Mouse (Mus musculus) hindbrain, embryonic 15.5 days (tissue): ENCODE results near the gene Gm5134. TPM values are rescaled to one million over a fixed set of nuclear protein-coding genes. Genes with fewer than 3 reads are reported as not detected.
A peak's percentile ranks its signal among the peaks of the same experiment; 100 is the strongest.

Experiments
- ATAC-seq: fragments of 200-750 bp; cut with Nextera tagmentation; 2 replicates; pipeline ENCODE4 v1.8.0; 2017; ENCODE audit warnings: low read depth, moderate number of reproducible peaks, moderate TSS enrichment; ENCODE audit not compliant: low FRiP score
- H3K27ac ChIP-seq: fragments of 300-500 bp; sonication (generic); replicated peaks from 2 replicates; pipeline ENCODE4 v1.5.1; 2015; ENCODE audit warnings: mild to moderate bottlenecking, inconsistent platforms
- H3K27me3 ChIP-seq: fragments of 300-500 bp; sonication (generic); 2 replicates; pipeline ENCODE4 v1.6.1; 2015; ENCODE audit warnings: control low read depth, inconsistent platforms
- H3K36me3 ChIP-seq: fragments of 300-500 bp; sonication (generic); 2 replicates; pipeline ENCODE4 v1.6.1; 2015; ENCODE audit warnings: control low read depth, inconsistent platforms
- H3K4me1 ChIP-seq: fragments of 300-500 bp; sonication (generic); replicated peaks from 2 replicates; pipeline ENCODE4 v1.6.1; 2015; ENCODE audit warnings: control low read depth, inconsistent platforms
- H3K4me2 ChIP-seq: fragments of 300-500 bp; sonication (generic); 2 replicates; pipeline ENCODE4 v1.6.1; 2015; ENCODE audit warnings: moderate library complexity, mild to moderate bottlenecking, inconsistent platforms
- H3K4me3 ChIP-seq: fragments of 300-500 bp; sonication (generic); 2 replicates; pipeline ENCODE4 v1.5.1; 2015; ENCODE audit warnings: mild to moderate bottlenecking, inconsistent platforms
- H3K9ac ChIP-seq: fragments of 300-500 bp; sonication (generic); 2 replicates; pipeline ENCODE4 v1.6.1; 2015; ENCODE audit warnings: inconsistent platforms
- H3K9me3 ChIP-seq: fragments of 300-500 bp; sonication (generic); 2 replicates; pipeline ENCODE4 v1.6.1; 2016; ENCODE audit warnings: control low read depth, inconsistent platforms
- WGBS: fragments of 180-500 bp; shearing (Covaris S2); methylation state at CpG from one replicate; pipeline ENCODE4 v1.1.7; 2015; 5-methylcytosine and 5-hydroxymethylcytosine counted together
- polyA plus RNA-seq: library from polyadenylated mRNA; unstranded; fragments of >200 nt; fragmentation: Nextera tagmentation; extraction: Ambion mirVana; gene quantifications from 2 replicates; pipeline ENCODE4 v1.2.1, GENCODE M21; 2015

Gene Gm5134
- polyA plus RNA-seq, 1 experiment from 2014 or later: not detected

- no peak overlapping the region for H3K4me3 ChIP-seq
- no peak overlapping the region for H3K27ac ChIP-seq
- H3K36me3 ChIP-seq: no peaks in the 10 kb centered on the region
- ATAC-seq: no peak
- peak overlapping the region; percentile 90; the same call in 1 of the 2 replicates for H3K4me2 ChIP-seq
- peaks cover 32% of the 10 kb centered on the region for H3K4me1 ChIP-seq
- no peaks in the 10 kb centered on the region for H3K9me3 ChIP-seq
- WGBS: 34% methylated on average over 6 of the region's 6 CpGs
- H3K27me3 ChIP-seq: peaks cover 14% of the 10 kb centered on the region; the same call in 1 of the 2 replicates
- H3K9ac ChIP-seq: no peak overlapping the region
Measured at GRCm38 (mm10) chr10:75930304-75930703, 24.0 kb upstream of the Gm5134 start.

- H3K4me1 ChIP-seq: peaks cover 41% of the 10 kb centered on the region
- no peak overlapping the region for H3K27ac ChIP-seq
- H3K9me3 ChIP-seq: no peaks in the 10 kb centered on the region
- WGBS: 28% methylated on average over 7 of the region's 7 CpGs
- ATAC-seq: no peak
- peak overlapping the region; percentile 44 for H3K4me3 ChIP-seq
- H3K9ac ChIP-seq: 0 out of 2 replicates have a peak overlapping the region, but pooled peaks have one; percentile 65
- no peaks in the 10 kb centered on the region for H3K36me3 ChIP-seq
- H3K27me3 ChIP-seq: peaks cover 14% of the 10 kb centered on the region; the same call in 1 of the 2 replicates
- peak overlapping the region; percentile 90 for H3K4me2 ChIP-seq
Measured at GRCm38 (mm10) chr10:75931311-75931710, 23.0 kb upstream of the Gm5134 start.

- Histone ChIP-seq H3K36me3 (no peaks in the 10 kb centered on the region), H3K4me3 (peak overlapping the region; percentile 44), H3K27me3 (peaks cover 14% of the 10 kb centered on the region; the same call in 1 of the 2 replicates), H3K9me3 (no peaks in the 10 kb centered on the region), H3K27ac (no peak overlapping the region), H3K4me2 (peak overlapping the region; percentile 90), H3K4me1 (peaks cover 47% of the 10 kb centered on the region), H3K9ac (peak overlapping the region; percentile 65)
- WGBS: 0% methylated on average over 39 of the region's 44 CpGs
- peak; percentile 21; the same call in 1 of the 2 replicates for ATAC-seq
Measured at GRCm38 (mm10) chr10:75932081-75932678, 22.1 kb upstream of the Gm5134 start.

GRCm38 (mm10) chr10:75932891-75933290, 21.4 kb upstream of the Gm5134 start, which contains the start of gene Chchd10:
Chchd10 (plus strand) TSS chr10:75933130.
- H3K4me2 ChIP-seq: peak within 1 kb of the TSS; percentile 90
- no peaks in the 10 kb centered on the region for H3K9me3 ChIP-seq
- H3K4me3 ChIP-seq: peak within 1 kb of the TSS; percentile 44
- H3K27me3 ChIP-seq: peaks cover 14% of the 10 kb centered on the region; the same call in 1 of the 2 replicates
- no peaks in the 10 kb centered on the region for H3K36me3 ChIP-seq
- H3K27ac ChIP-seq: no peak within 1 kb of the TSS
- peak within 1 kb of the TSS; percentile 65 for H3K9ac ChIP-seq
- 13% methylated on average over 6 of the region's 6 CpGs for WGBS
- no peak for ATAC-seq
- peaks cover 50% of the 10 kb centered on the region for H3K4me1 ChIP-seq

GRCm38 (mm10) chr10:75934991-75935390, 19.3 kb upstream of the Gm5134 start:
- Histone ChIP-seq H3K4me3 (peak overlapping the region; percentile 49), H3K27me3 (peaks cover 14% of the 10 kb centered on the region; the same call in 1 of the 2 replicates)
- 90% methylated on average over 1 of the region's 1 CpGs for WGBS

GRCm38 (mm10) chr10:75935680-75936541, 18.4 kb upstream of the Gm5134 start, which contains the start of gene Mmp11:
Mmp11 (minus strand) TSS chr10:75936496.
- peak within 1 kb of the TSS; percentile 66 for H3K4me2 ChIP-seq
- 2% methylated on average over 50 of the region's 51 CpGs for WGBS
- H3K36me3 ChIP-seq: no peaks in the 10 kb centered on the region
- peaks cover 14% of the 10 kb centered on the region; the same call in 1 of the 2 replicates for H3K27me3 ChIP-seq
- H3K4me3 ChIP-seq: peak within 1 kb of the TSS; percentile 49
- peak within 1 kb of the TSS; percentile 56 for H3K27ac ChIP-seq
- ATAC-seq: peak; percentile 79
- peaks cover 42% of the 10 kb centered on the region for H3K4me1 ChIP-seq
- peak within 1 kb of the TSS; percentile 49 for H3K9ac ChIP-seq
- no peaks in the 10 kb centered on the region for H3K9me3 ChIP-seq

More at GRCm38 (mm10) chr10:75934991-75935390, 19.3 kb upstream of the Gm5134 start:
- H3K4me2 ChIP-seq: peak overlapping the region; percentile 66
- no peaks in the 10 kb centered on the region for H3K36me3 ChIP-seq
- no peak for ATAC-seq
- H3K9ac ChIP-seq: no peak overlapping the region
- H3K9me3 ChIP-seq: no peaks in the 10 kb centered on the region
- H3K27ac ChIP-seq: no peak overlapping the region
- H3K4me1 ChIP-seq: peaks cover 50% of the 10 kb centered on the region

- peak overlapping the region; percentile 49 for H3K4me3 ChIP-seq
Measured at GRCm38 (mm10) chr10:75936909-75937667, 17.2 kb upstream of the Gm5134 start.

GRCm38 (mm10) chr10:75937851-75938643, 16.3 kb upstream of the Gm5134 start:
- Histone ChIP-seq H3K4me2 (peak overlapping the region; percentile 66), H3K27me3 (peaks cover 9% of the 10 kb centered on the region; the same call in 1 of the 2 replicates), H3K27ac (no peak overlapping the region), H3K4me3 (no peak overlapping the region), H3K9me3 (no peaks in the 10 kb centered on the region), H3K36me3 (no peaks in the 10 kb centered on the region), H3K4me1 (peaks cover 21% of the 10 kb centered on the region), H3K9ac (no peak overlapping the region)
- ATAC-seq: no peak
- WGBS: 55% methylated on average over 10 of the region's 10 CpGs

More at GRCm38 (mm10) chr10:75936909-75937667, 17.2 kb upstream of the Gm5134 start:
- Histone ChIP-seq H3K9ac (no peak overlapping the region), H3K27me3 (peaks cover 14% of the 10 kb centered on the region; the same call in 1 of the 2 replicates), H3K27ac (no peak overlapping the region), H3K9me3 (no peaks in the 10 kb centered on the region), H3K4me1 (peaks cover 30% of the 10 kb centered on the region), H3K36me3 (no peaks in the 10 kb centered on the region), H3K4me2 (peak overlapping the region; percentile 66)
- 37% methylated on average over 18 of the region's 18 CpGs for WGBS
- no peak for ATAC-seq

- no peak overlapping the region for H3K9ac ChIP-seq
- peaks cover 4% of the 10 kb centered on the region; the same call in 1 of the 2 replicates for H3K27me3 ChIP-seq
- no peak overlapping the region for H3K4me2 ChIP-seq
- H3K9me3 ChIP-seq: no peaks in the 10 kb centered on the region
- WGBS: 43% methylated on average over 9 of the region's 9 CpGs
- no peak overlapping the region for H3K27ac ChIP-seq
- no peaks in the 10 kb centered on the region for H3K36me3 ChIP-seq
- ATAC-seq: no peak
- no peak overlapping the region for H3K4me3 ChIP-seq
- peaks cover 27% of the 10 kb centered on the region for H3K4me1 ChIP-seq
Measured at GRCm38 (mm10) chr10:75939481-75940234, 14.7 kb upstream of the Gm5134 start.

GRCm38 (mm10) chr10:75940520-75940919, 13.8 kb upstream of the Gm5134 start, which contains the start of gene Gm867:
Gm867 (minus strand) TSS chr10:75940672.
- H3K4me1 ChIP-seq: peaks cover 23% of the 10 kb centered on the region
- H3K36me3 ChIP-seq: no peaks in the 10 kb centered on the region
- no peak within 1 kb of the TSS for H3K27ac ChIP-seq
- H3K4me3 ChIP-seq: no peak within 1 kb of the TSS
- ATAC-seq: no peak
- WGBS: 68% methylated on average over 5 of the region's 5 CpGs
- no peaks in the 10 kb centered on the region for H3K9me3 ChIP-seq
- H3K4me2 ChIP-seq: no peak within 1 kb of the TSS
- no peak within 1 kb of the TSS for H3K9ac ChIP-seq
- H3K27me3 ChIP-seq: no peaks in the 10 kb centered on the region
